Mouse (Mus musculus) testis, postnatal 14 days (tissue): ENCODE measurements around the gene Tmem144.
"Not testable (repeated sequence)": the region's sequence is repeated elsewhere in the genome, so short reads cannot be mapped to it uniquely, and the experiment has no call there.

ENCODE experiments used
- DNase-seq: peaks from one replicate; pipeline ENCODE4 v3.0.0; 2021; ENCODE audit warnings: low spot score

The Tmem144 gene

GRCm38 (mm10) chr3:79809180-79809567 lies 43.4 kb downstream of the Tmem144 start:
- DNase-seq: no peak

GRCm38 (mm10) chr3:79808530-79809179 lies 43.9 kb downstream of the Tmem144 start:
- DNase-seq: peak; percentile 12

GRCm38 (mm10) chr3:79800761-79801160 lies 51.8 kb downstream of the Tmem144 start:
- DNase-seq: not testable (repeated sequence)

GRCm38 (mm10) chr3:79792307-79792706 lies 60.3 kb downstream of the Tmem144 start:
- DNase-seq: no peak

- no peak for DNase-seq
These were observed 62.2 kb downstream of the Tmem144 start for GRCm38 (mm10) chr3:79790324-79790723.

- DNase-seq: no peak
These were observed 63.0 kb downstream of the Tmem144 start for GRCm38 (mm10) chr3:79789554-79789953.

GRCm38 (mm10) chr3:79788959-79789358 lies 63.6 kb downstream of the Tmem144 start:
- no peak for DNase-seq

GRCm38 (mm10) chr3:79784362-79784736 lies 68.2 kb downstream of the Tmem144 start:
- DNase-seq: no peak

- DNase-seq: no peak
These were observed 68.8 kb downstream of the Tmem144 start for GRCm38 (mm10) chr3:79783630-79784361.

GRCm38 (mm10) chr3:79772701-79773100 lies 79.9 kb downstream of the Tmem144 start:
- DNase-seq: no peak
